Mouse (Mus musculus) adipose tissue, adult 10 weeks (tissue): ENCODE measurements around the gene Lax1. TPM values are rescaled to one million over a fixed set of nuclear protein-coding genes. Genes with fewer than 3 reads are reported as not detected.

ENCODE experiments used
- polyA plus RNA-seq: library from polyadenylated mRNA; stranded (reverse); fragments of 350-450 nt; fragmentation: Illumina TruSeq; extraction: RNeasy Lipid Tissue Mini Kit (QIAGEN cat#74804); gene quantifications from one replicate; pipeline ENCODE4 v1.2.3, GENCODE M21; 2014; ENCODE audit warnings: low read depth, low replicate concordance

Lax1 gene
- polyA plus RNA-seq = 2.3 TPM

GRCm38 (mm10) chr1:133689897-133690296 lies at the start of gene Lax1:
TSS of gene Lax1 (minus strand) at chr1:133690108.

GRCm38 (mm10) chr1:133661203-133661933 lies 28.5 kb downstream of the Lax1 start, which contains the start of gene Gm38394:
TSS of gene Gm38394 (minus strand) at chr1:133661318.

GRCm38 (mm10) chr1:133660466-133661202 lies 29.3 kb downstream of the Lax1 start, which contains the start of gene Zbed6:
TSS of gene Zbed6 (minus strand) at chr1:133660885.

Other genes starting within 250 kb of the Lax1 start
- gene Snrpe, start 79.8 kb downstream of the Lax1 start, polyA plus RNA-seq = 130 TPM
- gene Zbed6, start 29.2 kb downstream of the Lax1 start, polyA plus RNA-seq = 0.63 TPM
- 3.4 TPM for gene Gm38394, start 28.8 kb downstream of the Lax1 start, polyA plus RNA-seq
- 141 TPM for gene Atp2b4, start 110.9 kb upstream of the Lax1 start, polyA plus RNA-seq
- 5.9 TPM for gene Optc, start 217.9 kb upstream of the Lax1 start, polyA plus RNA-seq
- gene Prelp, start 231.3 kb upstream of the Lax1 start, polyA plus RNA-seq = 162 TPM